In genomic region chr5:132378977-132379376, GRCm38 (mm10) we compare ENCODE assay signal across 29 mouse cellular contexts.
A peak's percentile ranks its signal among the peaks of the same experiment; 100 is the strongest.
DNase-seq lines count a peak whose midpoint lies in the region; ATAC-seq lines count a peak whose summit lies in the region.
"Had no signal": no experiment of that assay in that cellular context is flagged by ENCODE, and none has a peak within 500 bp of the region (broad histone marks: within the 10 kb centered on the region; RNA-seq: fewer than 3 reads in every experiment).

No protein-coding gene starts in this region.

- H3K9me3 ChIP-seq in embryonic facial prominence, embryonic 14.5 days (ENCODE audit: control insufficient read depth, low read length): no peaks in the 10 kb centered on the region
- H3K9me3 ChIP-seq in embryonic facial prominence, embryonic 10.5 days: no peaks in the 10 kb centered on the region
- no peaks in the 10 kb centered on the region for H3K9me3 ChIP-seq in lung, embryonic 15.5 days
- H3K9me3 ChIP-seq in forebrain, embryonic 15.5 days: no peaks in the 10 kb centered on the region
- H3K9me3 ChIP-seq: embryonic facial prominence, embryonic 12.5 days; forebrain, embryonic 10.5 days; limb, embryonic 15.5 days; liver, embryonic 13.5 days; midbrain, embryonic 13.5 days; stomach, embryonic 15.5 days had no signal

- no peaks in the 10 kb centered on the region for H3K27me3 ChIP-seq in embryonic facial prominence, embryonic 14.5 days (replicated peaks; ENCODE audit: control insufficient read depth, insufficient read depth, low read length)
- no peaks in the 10 kb centered on the region for H3K27me3 ChIP-seq in embryonic facial prominence, embryonic 10.5 days (replicated peaks; ENCODE audit: low read depth, poor library complexity, severe bottlenecking)
- no peaks in the 10 kb centered on the region for H3K27me3 ChIP-seq in lung, embryonic 15.5 days
- H3K27me3 ChIP-seq in forebrain, embryonic 15.5 days: no peaks in the 10 kb centered on the region
- H3K27me3 ChIP-seq: embryonic facial prominence, embryonic 12.5 days; limb, embryonic 15.5 days; liver, embryonic 13.5 days; midbrain, embryonic 13.5 days; Patski; stomach, embryonic 15.5 days had no signal

- no peak overlapping the region for H3K4me2 ChIP-seq in embryonic facial prominence, embryonic 14.5 days (ENCODE audit: low read depth, low read length)
- H3K4me2 ChIP-seq in lung, embryonic 15.5 days: no peak overlapping the region
- no peak overlapping the region for H3K4me2 ChIP-seq in forebrain, embryonic 15.5 days (replicated peaks)
- H3K4me2 ChIP-seq: embryonic facial prominence, embryonic 12.5 days; heart, embryonic 11.5 days; hindbrain, embryonic 14.5 days; limb, embryonic 15.5 days; liver, embryonic 13.5 days; midbrain, embryonic 13.5 days; stomach, embryonic 15.5 days had no signal

- 66% methylated on average over 1 of the region's 1 CpGs for WGBS in embryonic facial prominence, embryonic 14.5 days
- 77% methylated on average over 1 of the region's 1 CpGs for whole genome bisulfite sequencing in embryonic facial prominence, embryonic 10.5 days
- WGBS in lung, embryonic 15.5 days: 55% methylated on average over 1 of the region's 1 CpGs
- 91% methylated on average over 1 of the region's 1 CpGs for WGBS in forebrain, embryonic 15.5 days

- no peak for ATAC-seq in embryonic facial prominence, embryonic 14.5 days (ENCODE audit: low read depth)
- ATAC-seq in lung, embryonic 15.5 days (ENCODE audit: borderline replicate concordance, extremely low read depth, low FRiP score, low TSS enrichment): peak; percentile 65; the same call in 1 of the 2 replicates
- ATAC-seq in forebrain, embryonic 15.5 days (replicated peaks): no peak
- ATAC-seq: forebrain, postnatal 0 days; intestine, postnatal 0 days; midbrain, embryonic 13.5 days; Patski had no signal

- DNase-seq in embryonic facial prominence, embryonic 14.5 days (ENCODE audit: low spot score): peak; percentile 38
- no peak for DNase-seq in embryonic facial prominence, embryonic 10.5 days (ENCODE audit: low spot score)
- DNase-seq in forelimb bud, embryonic 11.5 days (ENCODE audit: low read depth, low spot score): peak; percentile 23
- peak; percentile 62 for DNase-seq in lung, postnatal 25 days (ENCODE audit: low spot score)
- DNase-seq in ovary, postnatal 10 days (ENCODE audit: low spot score): no peak
- no peak for DNase-seq in layer of hippocampus, adult 11-12 months (ENCODE audit: low spot score)
- DNase-seq: adrenal gland, postnatal 14 days; cerebellum, adult 11-12 months; cerebellum, adult 9-11 months; forebrain, postnatal 0 days; gastrocnemius, postnatal 14 days; kidney, adult 9 months; kidney, postnatal 25 days; liver, embryonic 13.5 days; retina, postnatal 1 day; right cerebral cortex, postnatal 25 days had no signal

- H3K36me3 ChIP-seq in embryonic facial prominence, embryonic 14.5 days (ENCODE audit: control insufficient read depth, insufficient read depth, low read length): no peaks in the 10 kb centered on the region
- H3K36me3 ChIP-seq in embryonic facial prominence, embryonic 10.5 days (replicated peaks): no peaks in the 10 kb centered on the region
- H3K36me3 ChIP-seq in lung, embryonic 15.5 days: no peaks in the 10 kb centered on the region
- H3K36me3 ChIP-seq in forebrain, embryonic 15.5 days: no peaks in the 10 kb centered on the region
- H3K36me3 ChIP-seq: embryonic facial prominence, embryonic 12.5 days; forebrain, embryonic 10.5 days; limb, embryonic 15.5 days; liver, embryonic 13.5 days; midbrain, embryonic 13.5 days; stomach, embryonic 15.5 days had no signal

- H3K4me3 ChIP-seq in embryonic facial prominence, embryonic 14.5 days (ENCODE audit: low read depth, low read length): no peak overlapping the region
- no peak overlapping the region for H3K4me3 ChIP-seq in embryonic facial prominence, embryonic 10.5 days
- H3K4me3 ChIP-seq in lung, embryonic 15.5 days: no peak overlapping the region
- no peak overlapping the region for H3K4me3 ChIP-seq in forebrain, embryonic 15.5 days
- H3K4me3 ChIP-seq: embryonic facial prominence, embryonic 12.5 days; forebrain, embryonic 10.5 days; layer of hippocampus, adult 2 months; limb, embryonic 15.5 days; liver, embryonic 13.5 days; midbrain, embryonic 13.5 days; stomach, embryonic 15.5 days had no signal

- H3K9ac ChIP-seq in embryonic facial prominence, embryonic 14.5 days (ENCODE audit: low read depth, low read length): no peak overlapping the region
- no peak overlapping the region for H3K9ac ChIP-seq in lung, embryonic 15.5 days
- H3K9ac ChIP-seq in forebrain, embryonic 15.5 days (replicated peaks): no peak overlapping the region
- H3K9ac ChIP-seq: embryonic facial prominence, embryonic 12.5 days; forebrain, postnatal 0 days; hindbrain, embryonic 14.5 days; limb, embryonic 15.5 days; liver, embryonic 13.5 days; midbrain, embryonic 13.5 days; stomach, embryonic 15.5 days had no signal

- H3K27ac ChIP-seq in embryonic facial prominence, embryonic 14.5 days (replicated peaks; ENCODE audit: low read depth, low read length): no peak overlapping the region
- no peak overlapping the region for H3K27ac ChIP-seq in embryonic facial prominence, embryonic 10.5 days (replicated peaks)
- no peak overlapping the region for H3K27ac ChIP-seq in lung, embryonic 15.5 days
- H3K27ac ChIP-seq in forebrain, embryonic 15.5 days (replicated peaks): no peak overlapping the region
- H3K27ac ChIP-seq: embryonic facial prominence, embryonic 12.5 days; forebrain, embryonic 10.5 days; hindbrain, embryonic 14.5 days; layer of hippocampus, adult 2 months; limb, embryonic 15.5 days; liver, embryonic 13.5 days; macrophage; midbrain, embryonic 13.5 days; stomach, embryonic 15.5 days had no signal

- peaks cover under 1% of the 10 kb centered on the region for H3K4me1 ChIP-seq in embryonic facial prominence, embryonic 14.5 days (ENCODE audit: control insufficient read depth, insufficient read depth, low read length)
- H3K4me1 ChIP-seq in embryonic facial prominence, embryonic 10.5 days: peaks cover 25% of the 10 kb centered on the region
- peaks cover 30% of the 10 kb centered on the region for H3K4me1 ChIP-seq in lung, embryonic 15.5 days
- peaks cover 31% of the 10 kb centered on the region for H3K4me1 ChIP-seq in forebrain, embryonic 15.5 days

Comparison
In these comparisons a context has a peak if more than half of its experiments do, and no peak if none do; other contexts are left out.
1. DNase-seq: peak in embryonic facial prominence, embryonic 14.5 days (single experiment), forelimb bud, embryonic 11.5 days (single experiment) and lung, postnatal 25 days (single experiment); none in embryonic facial prominence, embryonic 10.5 days (single experiment), ovary, postnatal 10 days (single experiment) and layer of hippocampus, adult 11-12 months (single experiment).